Mouse (Mus musculus) heart, embryonic 12.5 days (tissue): Measurements from ENCODE around the gene E2f1. TPM values are rescaled to one million over a fixed set of nuclear protein-coding genes. Genes with fewer than 3 reads are reported as not detected.
A peak's percentile ranks its signal among the peaks of the same experiment; 100 is the strongest.

Experiments
- ATAC-seq: fragments of 200-750 bp; cut with Nextera tagmentation; 2 replicates; pipeline ENCODE4 v1.8.0; 2017; ENCODE audit warnings: moderate TSS enrichment, moderate library complexity; ENCODE audit not compliant: insufficient number of reproducible peaks, low FRiP score
- H3K27ac ChIP-seq: fragments of 300-500 bp; sonication (generic); 2 replicates; pipeline ENCODE4 v1.5.1; 2016; ENCODE audit warnings: mild to moderate bottlenecking, moderate library complexity; ENCODE audit not compliant: poor library complexity, severe bottlenecking
- H3K27me3 ChIP-seq: fragments of 300-500 bp; sonication (generic); replicated peaks from 2 replicates; pipeline ENCODE4 v1.6.1; 2016; ENCODE audit warnings: mild to moderate bottlenecking, moderate library complexity
- H3K36me3 ChIP-seq: fragments of 300-500 bp; sonication (generic); 2 replicates; pipeline ENCODE4 v1.6.1; 2016; ENCODE audit warnings: mild to moderate bottlenecking, moderate library complexity
- H3K4me1 ChIP-seq: fragments of 300-500 bp; sonication (generic); replicated peaks from 2 replicates; pipeline ENCODE4 v1.6.1; 2016; ENCODE audit warnings: mild to moderate bottlenecking
- H3K4me2 ChIP-seq: fragments of 300-500 bp; sonication (generic); 2 replicates; pipeline ENCODE4 v1.6.1; 2016; ENCODE audit warnings: mild to moderate bottlenecking, moderate library complexity
- H3K4me3 ChIP-seq: fragments of 300-500 bp; sonication (generic); 2 replicates; pipeline ENCODE4 v1.5.1; 2016; ENCODE audit warnings: mild to moderate bottlenecking
- H3K9ac ChIP-seq: fragments of 300-500 bp; sonication (generic); 2 replicates; pipeline ENCODE4 v1.6.1; 2016; ENCODE audit warnings: mild to moderate bottlenecking, moderate library complexity
- H3K9me3 ChIP-seq: fragments of 300-500 bp; sonication (generic); replicated peaks from 2 replicates; pipeline ENCODE4 v1.6.1; 2016; ENCODE audit warnings: mild to moderate bottlenecking, moderate library complexity
- WGBS: fragments of 180-500 bp; shearing (Covaris S2); methylation state at CpG from one replicate; pipeline ENCODE4 v1.1.7; 2016; 5-methylcytosine and 5-hydroxymethylcytosine counted together
- polyA plus RNA-seq: library from polyadenylated mRNA; unstranded; fragments of >200 nt; fragmentation: Nextera tagmentation; extraction: Ambion mirVana; gene quantifications from 2 replicates; pipeline ENCODE4 v1.2.1, GENCODE M21; 2016

Gene E2f1
- 21.7 and 21.8 TPM in 2 replicates for polyA plus RNA-seq

DNA sequence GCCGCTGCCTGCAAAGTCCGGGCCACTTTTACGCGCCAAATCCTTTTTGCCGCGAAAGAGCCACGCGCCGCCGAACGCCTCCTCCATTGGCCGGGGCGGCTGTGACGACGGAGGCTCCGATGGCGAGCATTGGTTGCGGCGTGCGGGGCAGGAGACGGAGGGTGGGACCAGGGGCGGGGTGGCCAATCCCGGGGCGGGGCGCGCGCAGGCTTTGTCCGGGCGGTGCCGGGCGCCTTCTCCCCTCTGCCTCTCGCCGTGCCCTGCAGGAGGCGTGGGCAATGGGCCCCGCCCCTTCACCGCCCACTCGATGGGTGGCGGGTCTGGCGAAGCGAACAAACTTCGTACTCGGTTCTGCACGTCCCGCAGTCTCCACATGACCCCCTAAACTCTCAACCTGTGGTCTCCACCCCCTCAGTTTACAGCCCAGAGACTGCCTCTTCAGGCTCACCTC is at the start of gene E2f1:
E2f1 (minus strand) TSS at position 57 of the 451 bp plus-strand sequence.
- peak within 1 kb of the TSS; percentile 86 for H3K4me2 ChIP-seq
- H3K4me3 ChIP-seq, result peak within 1 kb of the TSS; percentile 93
- H3K27ac ChIP-seq, result peak within 1 kb of the TSS; percentile 74
- under 1% methylated on average over 35 of the region's 44 CpGs for WGBS
- H3K4me1 ChIP-seq, result peaks cover 36% of the 10 kb centered on the region
- H3K9ac ChIP-seq, result peak within 1 kb of the TSS; percentile 84
- ATAC-seq, result peak; percentile 98
- no peaks in the 10 kb centered on the region for H3K27me3 ChIP-seq
- no peaks in the 10 kb centered on the region for H3K36me3 ChIP-seq
- H3K9me3 ChIP-seq, result no peaks in the 10 kb centered on the region

GRCm38 (mm10) chr2:154617061-154617460 is 47.4 kb upstream of the E2f1 start:
- H3K4me3 ChIP-seq, result no peak overlapping the region
- H3K4me1 ChIP-seq, result peaks cover 26% of the 10 kb centered on the region; the same call in 1 of the 2 replicates
- no peaks in the 10 kb centered on the region for H3K27me3 ChIP-seq
- no peaks in the 10 kb centered on the region for H3K36me3 ChIP-seq
- H3K4me2 ChIP-seq, result no peak overlapping the region
- no peak overlapping the region for H3K27ac ChIP-seq
- no peaks in the 10 kb centered on the region for H3K9me3 ChIP-seq
- no peak for ATAC-seq
- 78% methylated on average over 3 of the region's 3 CpGs for WGBS
- no peak overlapping the region for H3K9ac ChIP-seq

DNA sequence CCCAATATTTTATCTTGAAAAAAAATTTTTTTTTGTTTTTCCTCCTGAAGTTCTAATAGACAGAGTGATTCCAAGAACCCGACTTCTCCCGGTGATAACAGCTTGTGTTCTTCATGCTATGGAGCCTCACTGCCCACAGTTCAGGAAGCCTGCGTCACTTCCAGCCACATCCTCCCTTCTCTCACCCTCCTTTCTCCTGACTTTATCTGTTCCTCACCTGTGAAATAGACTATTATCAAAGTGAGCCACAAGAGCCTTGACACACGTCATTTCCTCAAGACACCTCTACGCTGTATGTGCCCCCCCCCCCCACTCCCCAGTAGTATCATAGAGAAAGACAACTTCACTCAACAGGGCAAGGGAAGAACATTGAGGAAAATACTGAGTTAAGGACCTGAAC is 46.0 kb upstream of the E2f1 start:
- no peak for ATAC-seq
- Histone ChIP-seq H3K36me3 (no peaks in the 10 kb centered on the region), H3K9ac (no peak overlapping the region), H3K4me1 (peaks cover 22% of the 10 kb centered on the region; the same call in 1 of the 2 replicates), H3K27me3 (no peaks in the 10 kb centered on the region), H3K4me2 (peak overlapping the region; percentile 43; the same call in 1 of the 2 replicates), H3K4me3 (no peak overlapping the region), H3K27ac (no peak overlapping the region), H3K9me3 (no peaks in the 10 kb centered on the region)
- WGBS, result 68% methylated on average over 5 of the region's 5 CpGs

- ATAC-seq, result no peak
- 64% methylated on average over 19 of the region's 19 CpGs for WGBS
- no peak overlapping the region for H3K27ac ChIP-seq
- no peaks in the 10 kb centered on the region for H3K36me3 ChIP-seq
- no peak overlapping the region; the same call in 1 of the 2 replicates for H3K4me3 ChIP-seq
- H3K4me2 ChIP-seq, result peak overlapping the region; percentile 43
- peaks cover 22% of the 10 kb centered on the region; the same call in 1 of the 2 replicates for H3K4me1 ChIP-seq
- no peaks in the 10 kb centered on the region for H3K27me3 ChIP-seq
- H3K9ac ChIP-seq, result no peak overlapping the region
- H3K9me3 ChIP-seq, result no peaks in the 10 kb centered on the region
Observed at GRCm38 (mm10) chr2:154614841-154615576, 45.3 kb upstream of the E2f1 start.

- H3K27ac ChIP-seq, result peak within 1 kb of the TSS; percentile 95
- no peaks in the 10 kb centered on the region for H3K27me3 ChIP-seq
- WGBS, result under 1% methylated on average over 95 of the region's 98 CpGs
- H3K4me2 ChIP-seq, result peak within 1 kb of the TSS; percentile 85
- no peaks in the 10 kb centered on the region for H3K36me3 ChIP-seq
- no peaks in the 10 kb centered on the region for H3K9me3 ChIP-seq
- peak within 1 kb of the TSS; percentile 81 for H3K9ac ChIP-seq
- peaks cover 24% of the 10 kb centered on the region; the same call in 1 of the 2 replicates for H3K4me1 ChIP-seq
- ATAC-seq, result peak; percentile 93
- peak within 1 kb of the TSS; percentile 59 for H3K4me3 ChIP-seq
Observed at GRCm38 (mm10) chr2:154613118-154614115, 43.7 kb upstream of the E2f1 start, which contains the start of the genes Zfp341 and 4930519P11Rik. Gene Zfp341, plus strand, starts transcription at chr2:154613297. Gene 4930519P11Rik, minus strand, starts transcription at chr2:154613437.

DNA sequence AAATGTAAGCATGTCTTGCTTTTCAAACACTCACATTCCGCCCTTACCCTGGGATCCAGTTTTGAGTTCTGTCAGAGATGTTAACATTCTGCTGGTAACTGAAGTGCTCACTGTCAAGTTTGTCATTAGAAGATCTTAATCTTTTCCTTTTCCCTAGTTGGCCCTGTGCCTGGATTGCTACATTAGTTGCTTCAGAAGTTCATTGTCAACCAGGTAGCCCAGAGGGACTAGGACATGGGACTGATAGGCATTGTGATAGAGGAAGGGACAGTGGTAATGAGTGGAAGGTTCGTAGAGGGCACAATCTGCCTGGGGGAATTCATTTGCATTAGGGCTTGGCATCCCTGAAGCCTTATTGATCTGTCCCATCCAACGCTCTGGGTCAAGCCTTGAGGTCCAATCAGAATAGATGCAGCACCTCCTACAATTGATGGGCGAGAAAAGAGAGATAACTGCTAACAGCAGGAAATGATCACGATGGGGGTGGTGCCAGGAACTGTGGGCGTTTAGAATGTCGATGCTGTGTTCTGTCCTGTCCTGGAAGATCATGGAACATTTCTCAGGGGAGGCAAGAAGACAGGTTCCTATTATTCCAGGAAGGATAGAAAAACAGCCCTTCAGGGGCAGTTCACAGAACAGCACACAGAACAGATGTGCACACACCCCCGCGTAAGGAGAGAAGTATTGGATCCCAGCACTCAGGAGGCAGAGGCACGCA is 39.5 kb upstream of the E2f1 start:
- H3K36me3 ChIP-seq, result no peaks in the 10 kb centered on the region
- ATAC-seq, result no peak
- no peaks in the 10 kb centered on the region for H3K27me3 ChIP-seq
- H3K4me2 ChIP-seq, result no peak overlapping the region
- H3K9me3 ChIP-seq, result no peaks in the 10 kb centered on the region
- no peak overlapping the region for H3K4me3 ChIP-seq
- no peak overlapping the region for H3K9ac ChIP-seq
- no peak overlapping the region; the same call in 1 of the 2 replicates for H3K27ac ChIP-seq
- WGBS, result 58% methylated on average over 10 of the region's 10 CpGs
- peaks cover 13% of the 10 kb centered on the region; the same call in 1 of the 2 replicates for H3K4me1 ChIP-seq

- Histone ChIP-seq H3K4me3 (no peak overlapping the region), H3K9ac (no peak overlapping the region), H3K36me3 (no peaks in the 10 kb centered on the region), H3K27ac (no peak overlapping the region), H3K4me2 (no peak overlapping the region), H3K9me3 (no peaks in the 10 kb centered on the region), H3K4me1 (0 out of 2 replicates have a peak, but pooled peaks cover 12% of the 10 kb centered on the region), H3K27me3 (no peaks in the 10 kb centered on the region)
- WGBS, result 71% methylated on average over 1 of the region's 1 CpGs
- no peak for ATAC-seq
Observed at GRCm38 (mm10) chr2:154606965-154607364, 37.3 kb upstream of the E2f1 start.

GRCm38 (mm10) chr2:154604156-154604555 is 34.5 kb upstream of the E2f1 start:
- Histone ChIP-seq H3K4me3 (peak overlapping the region; percentile 86), H3K27me3 (no peaks in the 10 kb centered on the region), H3K4me1 (0 out of 2 replicates have a peak, but pooled peaks cover 13% of the 10 kb centered on the region), H3K9me3 (no peaks in the 10 kb centered on the region), H3K9ac (no peak overlapping the region; the same call in 1 of the 2 replicates), H3K4me2 (peak overlapping the region; percentile 83), H3K27ac (no peak overlapping the region), H3K36me3 (no peaks in the 10 kb centered on the region)
- no peak for ATAC-seq
- whole genome bisulfite sequencing, result 35% methylated on average over 7 of the region's 7 CpGs

DNA sequence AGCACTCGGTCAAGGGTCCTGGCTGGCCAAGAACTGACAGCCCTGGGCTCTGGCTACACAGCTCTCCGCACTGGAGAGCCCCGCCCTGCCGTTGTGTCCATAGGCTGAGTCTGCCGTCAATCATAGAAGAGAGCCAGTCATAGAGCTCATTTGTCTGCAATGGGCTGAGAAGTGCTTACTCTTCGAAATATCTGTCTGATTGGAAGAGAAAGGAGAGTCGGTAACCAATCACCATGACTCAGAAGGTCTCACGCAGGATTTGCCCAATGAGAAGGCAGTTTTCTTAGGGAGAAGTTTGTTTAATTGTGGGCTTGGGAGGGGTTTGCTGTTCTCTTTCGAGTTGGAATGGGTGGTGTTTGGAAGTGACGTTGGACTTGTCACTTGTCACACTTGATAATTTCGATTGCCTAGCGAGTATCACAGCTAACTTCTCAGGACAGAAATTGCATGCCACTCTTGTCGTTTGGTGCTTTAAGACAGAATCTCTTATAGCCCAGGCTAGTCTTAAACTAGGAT is 34.0 kb upstream of the E2f1 start, which contains the start of gene Pxmp4:
Pxmp4 (minus strand) TSS at position 71 of the 516 bp plus-strand sequence.
- Histone ChIP-seq H3K27ac (peak within 1 kb of the TSS; percentile 61; the same call in 1 of the 2 replicates), H3K9ac (peak within 1 kb of the TSS; percentile 86), H3K4me2 (peak within 1 kb of the TSS; percentile 83), H3K4me3 (peak within 1 kb of the TSS; percentile 86), H3K27me3 (no peaks in the 10 kb centered on the region), H3K9me3 (no peaks in the 10 kb centered on the region), H3K36me3 (no peaks in the 10 kb centered on the region), H3K4me1 (0 out of 2 replicates have a peak, but pooled peaks cover 13% of the 10 kb centered on the region)
- ATAC-seq, result peak; percentile 100
- 0% methylated on average over 13 of the region's 13 CpGs for WGBS
